Mouse (Mus musculus) frontal cortex, postnatal 14 days (tissue): ENCODE results near the gene Tnks2.
"Not testable (repeated sequence)": the region's sequence is repeated elsewhere in the genome, so short reads cannot be mapped to it uniquely, and the experiment has no call there.

Source experiments
- DNase-seq, 2 experiments: peaks; one replicate each; pipeline ENCODE4 v3.0.0; 2022; ENCODE audit warnings: low spot score in 2 of 2

The Tnks2 gene

DNA sequence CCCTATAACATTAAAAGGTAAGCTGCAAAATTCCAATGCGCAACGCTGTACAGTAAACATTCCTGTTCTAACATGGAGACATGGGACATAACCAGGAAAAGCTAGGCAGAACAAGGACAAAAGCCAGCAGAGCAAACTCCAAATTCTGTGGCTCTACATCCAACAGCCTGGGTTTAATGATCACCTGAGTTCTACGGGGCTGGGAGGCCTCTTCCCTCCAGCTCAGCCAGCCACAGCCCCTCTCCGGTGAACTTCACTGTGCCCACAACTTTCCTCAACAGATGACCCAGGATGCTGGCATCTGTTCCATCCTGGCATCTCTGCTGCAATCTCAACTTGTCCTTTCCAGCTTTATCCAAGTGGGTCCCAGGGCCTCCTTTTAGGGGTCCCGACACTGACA is 6.4 kb upstream of the Tnks2 start:
- DNase-seq = no peak

DNA sequence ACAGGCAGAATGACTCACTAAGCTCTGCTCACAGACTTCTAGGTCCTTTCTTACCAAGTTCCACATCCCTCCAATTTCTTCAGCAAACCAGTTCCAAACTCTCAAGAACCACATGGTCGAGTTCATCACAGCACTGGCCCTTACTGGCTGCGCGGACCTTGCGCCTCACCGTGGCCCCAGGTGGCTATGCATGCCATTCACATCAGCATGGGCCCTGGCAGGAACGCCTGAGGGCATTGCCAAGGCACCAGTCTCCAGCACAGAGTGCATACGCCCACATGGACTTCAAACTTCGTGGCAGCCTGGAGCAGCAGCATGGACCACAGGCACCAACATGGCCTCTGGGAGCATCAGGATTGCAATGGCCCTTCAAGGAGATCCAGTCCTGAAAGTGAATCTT is 5.7 kb upstream of the Tnks2 start:
- DNase-seq = no peak

DNA sequence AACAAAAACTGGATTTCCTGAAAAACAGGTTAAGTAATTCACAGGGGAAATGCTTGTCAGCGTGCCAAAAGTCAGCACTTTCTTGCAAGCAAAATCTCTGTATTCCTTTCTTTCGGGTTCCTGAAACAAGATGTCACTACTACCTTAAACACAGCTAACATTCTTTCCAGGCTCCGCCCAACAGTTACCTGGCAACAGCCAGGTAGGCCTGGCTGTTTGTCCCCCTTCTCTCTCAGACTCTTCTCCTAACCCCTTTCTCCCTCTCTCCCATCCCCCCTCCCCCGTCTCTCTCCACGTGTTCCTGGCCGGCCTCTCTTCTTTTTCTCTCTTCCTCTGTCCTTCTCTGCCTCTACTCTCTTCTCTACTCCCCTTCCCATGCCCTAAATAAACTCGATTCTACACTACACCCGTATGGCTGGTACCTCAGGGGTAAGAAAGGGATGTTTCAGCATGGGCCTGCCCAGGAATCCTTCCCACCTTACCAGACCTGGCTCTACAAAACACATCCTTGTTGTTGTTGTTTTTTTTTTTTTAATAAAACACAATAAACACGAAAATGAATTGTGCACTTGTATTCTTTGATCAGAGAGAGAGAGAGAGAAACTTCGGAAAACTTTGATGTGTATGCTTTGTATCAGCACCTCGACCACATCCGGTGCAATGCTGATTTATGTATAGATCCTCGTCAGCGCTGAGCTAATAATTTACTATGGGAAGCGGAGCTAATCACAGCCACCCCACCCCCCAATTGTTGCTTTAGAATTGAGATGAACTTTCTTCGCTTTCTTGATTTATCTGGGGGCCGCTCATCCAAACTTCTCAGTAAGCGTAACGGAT is 863 bp upstream of the Tnks2 start:
- no peak for DNase-seq

DNA sequence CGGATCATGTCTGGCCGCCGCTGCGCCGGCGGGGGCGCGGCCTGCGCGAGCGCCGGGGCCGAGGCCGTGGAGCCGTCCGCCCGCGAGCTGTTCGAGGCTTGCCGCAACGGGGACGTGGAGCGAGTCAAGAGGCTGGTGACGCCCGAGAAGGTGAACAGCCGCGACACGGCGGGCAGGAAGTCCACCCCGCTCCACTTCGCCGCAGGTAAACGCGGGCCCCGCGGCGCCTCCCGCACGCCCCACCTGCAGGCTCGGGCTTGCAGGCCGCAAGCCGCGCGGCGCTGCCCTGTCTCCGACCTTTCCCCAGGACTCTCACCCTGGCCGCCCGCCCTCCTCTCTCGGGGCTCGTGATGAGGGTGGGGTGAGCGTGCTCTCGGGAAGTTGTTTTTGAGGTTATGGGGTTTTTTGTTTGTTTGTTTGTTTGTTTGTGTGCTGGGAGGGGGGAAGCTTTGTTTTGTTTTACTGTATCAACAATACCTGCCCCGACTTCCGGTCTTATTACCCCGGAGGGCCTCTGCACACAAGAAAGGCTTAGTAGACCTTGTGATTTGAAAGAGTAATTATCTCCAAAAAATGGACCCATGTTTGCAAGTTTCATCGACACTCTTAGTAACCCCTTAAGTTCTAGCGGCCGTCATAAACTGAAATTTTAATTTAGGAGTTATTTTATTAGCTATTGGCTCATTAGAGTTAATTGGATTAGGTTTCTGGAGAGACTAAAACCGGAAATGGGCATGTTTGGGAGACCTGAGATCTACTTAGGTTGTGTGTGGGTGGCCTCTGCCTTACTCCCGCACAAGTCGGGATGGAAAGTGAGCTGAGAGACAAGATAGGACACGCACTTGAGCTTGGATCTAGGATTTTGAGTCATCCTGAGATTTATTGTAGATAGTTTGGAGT is 750 bp downstream of the Tnks2 start:
- DNase-seq = no peak

DNA sequence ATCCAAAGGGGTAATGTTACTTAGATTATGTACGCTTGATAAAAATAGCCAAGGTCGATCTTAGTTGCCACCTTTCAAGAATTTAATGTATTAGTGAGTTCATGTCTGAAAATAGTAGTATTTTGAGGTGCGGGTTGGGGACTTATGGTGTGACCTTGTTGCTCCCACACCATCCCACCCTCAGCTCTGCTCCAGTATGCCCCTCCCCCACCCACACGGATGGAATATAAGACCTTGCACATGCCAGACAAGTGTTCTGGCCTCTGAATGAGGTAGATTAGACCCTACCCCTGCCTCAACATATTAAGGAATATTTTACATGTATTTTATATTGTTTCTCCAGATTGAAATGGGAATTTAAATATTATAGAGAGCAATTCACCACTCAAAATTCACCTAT is 2.0 kb downstream of the Tnks2 start:
- no peak for DNase-seq

DNA sequence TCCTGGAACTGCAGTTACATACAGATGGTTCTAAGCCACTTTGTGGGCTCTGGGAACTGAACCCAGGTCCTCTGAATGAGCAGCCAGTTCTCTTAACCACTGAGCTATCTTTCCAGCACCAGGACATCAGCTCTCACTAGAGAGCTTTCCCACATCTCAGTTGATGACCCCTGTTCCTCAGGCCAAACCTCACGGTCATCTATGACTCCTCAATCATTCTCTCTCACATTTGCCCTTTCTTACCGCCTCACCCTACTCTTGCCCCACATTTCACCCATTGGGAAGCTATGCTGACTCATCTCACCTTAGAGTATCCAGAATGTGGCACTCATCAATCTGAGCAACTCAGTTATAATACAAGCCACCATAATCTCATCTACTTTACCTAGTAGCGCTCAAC is 6.3 kb downstream of the Tnks2 start:
- no peak for DNase-seq

DNA sequence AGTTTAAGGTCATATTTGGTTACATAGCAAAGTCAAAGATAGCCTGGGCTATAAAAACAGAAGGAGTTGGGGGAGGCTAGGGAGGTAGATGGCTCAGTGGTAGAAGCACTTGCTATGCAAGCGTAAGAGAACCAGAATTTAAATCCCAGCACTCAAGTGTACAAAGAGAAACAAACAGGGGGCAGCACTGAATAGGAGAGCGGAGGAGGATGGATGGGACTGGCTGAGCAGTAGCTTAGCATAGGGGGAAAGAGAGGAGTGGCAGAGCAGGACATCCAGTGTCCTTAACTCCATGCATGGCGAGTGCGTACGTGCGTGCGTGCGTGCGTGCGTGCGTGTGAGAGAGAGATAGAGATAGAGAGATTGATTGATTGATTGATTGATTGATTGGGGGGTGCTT is 9.8 kb downstream of the Tnks2 start:
- no peak for DNase-seq

DNA sequence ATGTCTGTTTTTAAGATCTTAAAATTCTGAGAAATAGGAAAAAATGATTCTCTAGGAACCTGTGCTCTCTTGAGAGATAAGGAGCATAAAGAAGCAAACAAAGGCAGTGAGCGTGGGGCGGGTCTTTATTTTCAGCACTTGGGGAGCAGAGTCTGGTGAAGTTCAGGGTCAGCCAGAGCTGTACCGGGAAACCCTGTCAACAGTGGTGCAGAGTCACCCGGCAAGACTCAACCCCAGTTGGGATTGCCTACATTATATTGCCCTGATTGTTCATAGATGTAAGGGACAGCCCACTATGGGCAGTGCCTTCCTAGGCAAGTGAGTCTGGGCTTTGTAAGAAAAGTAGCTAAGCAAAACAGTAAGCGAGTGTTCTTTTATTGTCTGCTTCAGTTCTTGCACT is 11.9 kb downstream of the Tnks2 start:
- no peak for DNase-seq

DNA sequence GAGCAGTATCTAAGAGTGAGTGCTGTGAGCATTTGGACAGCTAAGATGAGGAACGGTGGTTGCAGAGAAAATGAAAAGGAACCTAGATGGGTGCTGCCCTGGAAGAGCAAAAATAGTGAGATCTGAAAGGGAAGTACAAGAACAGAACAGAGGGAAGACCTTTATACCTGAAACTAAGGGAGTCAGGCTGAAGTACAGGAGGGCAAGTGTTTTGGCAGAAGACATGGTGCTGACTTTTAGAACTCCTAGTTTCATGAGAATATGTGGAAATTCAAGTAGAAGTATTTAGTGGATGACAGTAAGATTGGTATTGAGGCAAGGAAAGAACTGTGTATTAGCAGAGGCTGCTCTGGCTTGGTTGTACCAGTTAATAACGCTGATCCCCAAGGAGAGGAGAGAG is 19.8 kb downstream of the Tnks2 start:
- DNase-seq = no peak

DNA sequence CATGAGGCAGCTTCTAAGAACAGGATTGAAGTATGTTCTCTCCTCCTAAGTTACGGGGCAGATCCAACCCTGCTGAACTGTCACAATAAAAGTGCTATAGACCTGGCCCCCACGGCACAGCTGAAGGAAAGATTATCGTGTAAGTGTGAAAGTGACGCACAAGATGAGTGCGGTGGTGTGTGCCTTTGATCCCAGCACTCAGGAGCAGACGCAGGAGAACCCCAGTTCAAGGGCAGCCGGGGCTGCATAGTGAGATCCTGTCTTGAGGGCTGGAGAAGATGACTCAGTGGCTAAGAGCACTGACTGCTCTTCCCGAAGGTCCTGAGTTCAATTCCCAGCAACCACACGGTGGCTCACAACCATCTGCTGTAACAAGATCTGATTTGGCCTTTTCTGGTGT is 23.8 kb downstream of the Tnks2 start:
- no peak for DNase-seq

DNA sequence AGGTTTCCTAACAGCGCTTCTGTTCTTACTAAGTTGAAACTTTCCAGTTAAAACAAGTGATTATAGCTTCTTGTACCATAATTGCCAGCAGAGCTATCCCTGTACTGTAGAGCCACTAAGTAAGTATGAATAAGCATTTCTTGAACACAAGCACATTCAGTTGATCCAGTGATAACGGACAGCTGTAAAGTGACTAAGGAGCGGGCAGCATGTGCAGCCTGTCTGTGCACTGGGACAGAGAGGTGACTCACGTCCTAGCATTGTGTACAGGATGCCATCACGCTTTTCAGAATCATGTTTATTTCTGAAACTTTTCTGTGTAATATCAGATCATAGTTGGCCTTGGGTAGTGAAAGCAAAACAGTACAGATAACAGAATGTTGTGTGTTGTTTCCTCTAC is 26.4 kb downstream of the Tnks2 start:
- DNase-seq = no peak

DNA sequence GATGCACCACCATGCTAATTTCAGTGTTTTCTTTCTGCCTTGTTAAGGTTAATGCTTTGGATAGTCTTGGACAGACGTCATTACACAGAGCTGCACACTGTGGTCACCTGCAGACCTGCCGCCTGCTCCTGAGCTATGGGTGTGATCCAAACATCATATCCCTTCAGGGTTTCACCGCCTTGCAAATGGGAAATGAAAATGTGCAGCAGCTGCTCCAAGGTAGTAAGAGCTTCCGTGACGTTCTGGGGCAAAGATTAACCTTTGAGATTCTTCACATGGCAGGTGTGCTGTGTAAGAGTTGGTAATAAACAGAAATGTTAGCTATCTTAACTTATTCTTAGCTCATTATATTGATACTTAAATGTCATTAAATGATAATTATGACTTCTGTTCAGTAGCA is 31.9 kb downstream of the Tnks2 start:
- no peak for DNase-seq

DNA sequence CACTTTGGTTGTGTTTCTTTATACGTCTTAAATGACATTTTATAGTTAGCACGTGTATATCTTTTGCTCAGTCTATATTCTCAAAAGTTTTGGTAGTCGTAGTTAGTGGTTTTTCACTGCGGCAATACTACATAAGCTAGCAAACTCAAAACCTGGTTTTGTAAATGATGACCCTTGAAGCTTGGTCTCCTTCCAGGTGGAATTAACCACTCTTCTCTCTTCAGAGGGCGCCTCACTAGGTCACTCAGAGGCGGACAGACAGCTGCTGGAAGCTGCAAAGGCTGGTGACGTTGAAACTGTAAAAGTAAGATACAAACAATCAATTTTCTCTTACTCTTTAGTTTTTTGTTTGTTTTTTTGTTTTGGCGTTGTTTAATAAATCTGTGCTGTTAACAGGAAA is 33.4 kb downstream of the Tnks2 start:
- DNase-seq = no peak

DNA sequence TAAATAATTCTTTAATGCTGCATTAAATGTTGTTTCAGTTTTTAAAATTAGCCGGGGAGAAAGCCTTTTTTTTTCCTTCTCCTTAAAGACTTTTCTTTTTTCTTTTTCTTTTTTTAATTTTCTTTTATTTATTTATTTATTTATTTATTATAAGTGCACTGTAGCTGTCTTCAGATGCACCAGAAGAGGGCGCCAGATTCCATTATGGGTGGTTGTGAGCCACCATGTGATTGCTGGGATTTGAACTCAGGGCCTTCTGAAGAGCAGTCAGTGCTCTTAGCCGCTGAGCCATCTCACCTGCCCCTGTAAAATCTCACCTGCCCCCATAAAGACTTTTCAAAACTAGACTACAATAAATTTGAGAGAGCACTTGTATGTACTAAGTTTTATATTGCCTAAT is 34.6 kb downstream of the Tnks2 start:
- DNase-seq = not testable (repeated sequence)

DNA sequence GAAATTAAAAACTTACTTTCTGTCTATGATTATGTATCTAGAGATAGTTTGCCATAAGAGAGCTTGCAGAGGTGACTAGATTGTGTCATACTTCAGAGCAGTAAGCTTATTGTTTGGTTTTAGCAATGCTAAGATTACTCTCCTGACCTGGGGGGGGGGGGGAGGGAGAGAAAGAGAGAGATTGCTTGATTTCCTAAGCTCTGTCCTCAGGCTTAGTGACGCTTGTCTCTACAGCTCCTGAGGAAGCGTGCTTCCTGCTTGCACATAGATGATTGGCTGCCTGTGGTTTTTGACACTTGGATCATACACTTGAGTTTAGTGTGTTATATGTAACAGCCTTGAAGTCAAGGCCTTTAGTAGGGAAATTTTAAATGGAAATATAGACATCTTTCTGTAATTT is 40.6 kb downstream of the Tnks2 start:
- DNase-seq = no peak

DNA sequence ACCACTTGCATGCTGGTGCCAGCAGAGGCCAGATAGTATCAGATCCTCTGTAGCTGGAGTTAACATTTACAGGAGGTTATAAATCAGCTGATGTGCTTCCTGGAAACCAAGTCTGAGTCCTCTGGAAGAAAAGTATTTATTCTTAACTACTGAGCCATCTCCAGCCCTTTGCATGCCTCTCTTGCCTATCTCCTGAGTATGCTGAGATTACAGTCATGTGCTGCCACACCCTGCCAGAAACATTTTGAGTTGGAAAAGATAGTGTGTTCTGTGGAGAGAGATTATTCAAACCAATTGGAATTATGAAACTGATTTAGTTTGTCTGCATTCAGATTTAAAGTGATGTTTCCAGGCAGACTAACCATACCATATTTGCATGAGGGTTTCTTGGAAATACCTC is 43.3 kb downstream of the Tnks2 start:
- no peak for DNase-seq

DNA sequence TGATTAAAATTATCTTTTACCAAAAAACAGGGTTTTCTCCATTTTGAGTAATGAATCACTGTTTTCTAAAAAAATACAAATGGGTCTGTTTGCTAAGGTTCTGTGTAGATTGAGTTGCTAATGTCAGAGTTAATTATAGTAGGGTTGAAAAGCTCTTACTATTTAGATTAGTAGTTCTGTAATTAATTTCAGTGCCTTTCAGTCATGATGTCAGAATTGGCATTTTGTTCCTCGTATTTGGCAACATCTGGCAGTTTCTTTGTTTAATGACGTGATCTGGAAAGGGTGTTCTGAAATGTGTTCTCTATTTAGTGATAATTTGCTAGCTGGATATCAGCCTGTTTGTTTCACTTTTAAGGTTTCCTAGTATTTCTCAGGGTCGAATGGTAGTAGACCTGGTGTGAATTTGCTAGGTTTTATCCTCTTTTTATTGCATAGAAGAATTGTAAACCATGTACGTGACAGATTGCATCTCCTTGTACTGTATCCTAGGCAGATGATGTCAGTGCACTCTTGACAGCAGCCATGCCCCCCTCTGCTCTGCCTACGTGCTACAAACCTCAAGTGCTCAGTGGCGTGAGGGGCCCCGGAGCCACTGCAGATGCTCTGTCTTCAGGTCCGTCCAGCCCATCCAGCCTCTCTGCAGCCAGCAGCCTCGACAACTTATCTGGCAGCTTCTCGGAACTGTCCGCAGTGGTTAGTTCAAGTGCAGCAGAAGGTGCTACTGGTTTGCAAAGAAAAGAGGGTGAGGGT is 44.9 kb downstream of the Tnks2 start:
- no peak for DNase-seq

DNA sequence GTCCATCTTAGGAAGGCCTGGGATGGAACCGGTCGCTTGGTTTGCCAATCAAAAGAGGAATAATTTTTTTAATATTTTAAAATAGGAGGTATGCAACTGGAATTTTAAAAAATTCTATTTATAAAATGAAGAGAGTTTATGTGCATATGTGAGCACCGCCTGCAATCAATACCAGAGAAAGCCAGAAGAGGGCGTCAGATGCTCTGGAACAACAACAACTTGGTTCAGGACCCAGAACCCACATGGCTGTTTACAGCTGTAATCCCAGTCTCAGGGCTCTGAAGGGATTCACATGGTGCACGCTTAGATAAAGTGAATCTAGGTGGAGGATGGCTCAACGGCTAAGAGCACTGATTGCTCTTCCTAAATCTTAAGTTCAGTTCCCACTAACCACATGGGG is 49.1 kb downstream of the Tnks2 start:
- DNase-seq = no peak

DNA sequence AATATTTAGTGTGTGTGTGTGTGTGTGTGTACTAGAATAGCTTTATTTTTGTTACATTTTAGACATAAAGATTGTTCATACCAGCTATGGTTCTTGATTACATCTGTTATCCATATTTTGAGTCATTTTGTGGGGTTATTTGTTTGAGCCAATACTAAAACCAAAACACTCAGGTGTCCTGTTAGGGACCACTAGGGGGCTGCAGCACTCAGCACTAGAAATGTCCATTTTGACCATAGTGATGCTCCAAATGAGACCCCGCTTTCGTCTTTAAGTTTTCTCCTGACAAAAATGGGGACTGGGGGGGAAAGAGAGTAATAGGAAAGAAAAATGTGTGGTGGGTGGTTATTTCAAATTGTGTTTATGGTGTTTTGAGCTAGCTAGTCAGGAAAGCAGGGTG is 52.3 kb downstream of the Tnks2 start:
- no peak for DNase-seq

DNA sequence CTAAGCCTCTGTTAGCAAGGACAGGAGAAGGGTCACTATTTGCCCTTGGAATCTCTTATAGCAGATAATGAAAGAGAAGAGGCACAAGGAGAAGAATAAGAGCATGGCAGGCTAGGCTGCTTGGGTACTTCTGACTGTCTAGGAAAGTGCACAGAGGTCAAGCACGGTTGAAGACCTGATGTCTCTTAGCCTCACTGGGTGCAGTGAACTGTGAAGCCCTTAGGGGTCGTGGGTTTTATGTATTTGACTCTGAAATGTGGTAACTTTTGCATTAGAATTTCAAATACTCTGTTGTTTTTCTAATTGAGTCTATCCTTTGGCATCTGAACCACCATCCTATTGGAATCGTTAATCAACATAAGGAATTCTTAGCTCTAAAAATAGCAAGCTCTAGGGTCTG is 53.7 kb downstream of the Tnks2 start:
- no peak for DNase-seq

DNA sequence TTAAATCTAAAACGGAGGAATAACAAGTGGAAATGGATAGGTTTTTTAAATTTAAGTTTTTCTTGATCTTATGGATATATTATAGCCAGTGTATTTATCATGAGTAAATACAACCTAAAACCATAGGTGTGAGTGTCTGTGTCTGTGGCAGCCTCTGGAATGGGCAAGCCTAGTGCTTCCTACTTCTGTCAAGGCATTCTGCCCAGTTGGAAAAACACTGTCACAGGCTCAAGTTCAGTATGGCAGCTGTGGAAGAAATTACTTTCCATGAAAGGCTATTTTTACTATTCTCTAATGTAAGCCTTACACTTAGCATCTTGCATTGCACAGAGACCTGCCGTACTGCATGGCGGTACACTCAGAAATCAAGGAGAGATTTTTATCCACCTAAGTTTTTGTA is 57.7 kb downstream of the Tnks2 start:
- no peak for DNase-seq

DNA sequence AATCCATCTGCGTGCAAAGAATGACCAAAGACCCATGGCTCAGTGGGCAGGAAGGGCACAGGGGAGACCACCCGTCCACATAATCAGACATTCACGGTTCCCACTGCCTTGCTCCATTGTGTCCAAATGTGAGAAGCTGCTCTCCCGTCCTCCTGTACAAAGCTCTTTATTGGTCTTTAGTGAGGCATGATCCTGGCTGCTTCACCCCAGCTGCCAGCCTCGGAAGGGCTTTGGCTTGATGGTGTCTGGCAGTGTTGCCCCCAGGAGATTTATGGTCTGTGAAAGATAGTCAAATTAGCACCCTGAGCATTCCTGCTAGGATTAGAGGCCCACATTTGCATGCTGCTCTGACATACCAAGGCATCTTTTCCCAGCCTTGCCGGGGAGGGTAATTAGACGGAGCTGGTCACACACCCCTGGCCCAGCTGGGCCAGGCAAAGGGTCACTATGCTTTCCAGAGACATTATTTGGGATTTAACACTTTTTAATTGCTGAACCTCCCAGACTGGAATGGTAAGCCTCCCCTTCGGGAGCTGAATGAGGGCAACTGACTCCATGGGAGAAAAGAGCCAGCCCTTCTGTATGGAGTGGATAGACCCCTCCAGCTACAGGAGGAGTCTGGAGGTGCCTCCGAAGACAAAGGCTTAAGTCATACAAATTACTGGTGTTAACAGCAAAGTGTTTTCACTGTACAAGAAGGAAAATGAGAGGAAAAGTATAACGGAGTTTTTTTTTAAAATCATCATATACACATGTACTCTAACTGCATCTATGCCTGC is 62.9 kb downstream of the Tnks2 start:
- DNase-seq = no peak
